Mouse (Mus musculus): ENCODE results near the gene Il5.

Gene Il5

GRCm38 (mm10) chr11:53742353-53742752 is 21.8 kb downstream of the Il5 start:
- in situ Hi-C loops (cut with MboI, MseI): no loop called here

- in situ Hi-C loops (cut with MboI, MseI): no loop called here
Measured at GRCm38 (mm10) chr11:53745260-53745659, 24.7 kb downstream of the Il5 start.

GRCm38 (mm10) chr11:53747985-53748384 is 27.4 kb downstream of the Il5 start:
- in situ Hi-C loops (cut with MboI, MseI): no loop called here

DNA sequence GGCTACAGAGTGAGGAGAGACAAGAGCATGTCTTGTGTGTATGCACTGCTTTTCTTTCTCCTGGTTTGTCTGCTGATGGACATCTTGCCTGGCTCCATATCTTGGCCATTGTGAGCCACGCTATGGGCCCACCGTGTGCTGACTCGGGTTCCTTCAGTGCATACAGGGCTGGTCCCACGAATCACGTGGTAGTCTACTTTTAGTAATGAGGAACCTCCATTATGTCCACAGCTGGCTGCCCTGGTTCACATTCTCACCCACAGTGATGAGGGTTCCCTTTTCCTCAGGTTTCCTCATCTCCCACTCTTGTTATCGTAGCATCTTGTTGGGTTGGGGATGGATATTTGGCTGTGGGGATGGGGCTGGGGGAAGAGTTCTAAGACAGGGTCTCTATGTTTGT is 28.0 kb downstream of the Il5 start:
- in situ Hi-C loops (cut with MboI, MseI): no loop called here

- in situ Hi-C loops (cut with MboI, MseI): no loop called here
Measured at GRCm38 (mm10) chr11:53749306-53749705, 28.7 kb downstream of the Il5 start.

DNA sequence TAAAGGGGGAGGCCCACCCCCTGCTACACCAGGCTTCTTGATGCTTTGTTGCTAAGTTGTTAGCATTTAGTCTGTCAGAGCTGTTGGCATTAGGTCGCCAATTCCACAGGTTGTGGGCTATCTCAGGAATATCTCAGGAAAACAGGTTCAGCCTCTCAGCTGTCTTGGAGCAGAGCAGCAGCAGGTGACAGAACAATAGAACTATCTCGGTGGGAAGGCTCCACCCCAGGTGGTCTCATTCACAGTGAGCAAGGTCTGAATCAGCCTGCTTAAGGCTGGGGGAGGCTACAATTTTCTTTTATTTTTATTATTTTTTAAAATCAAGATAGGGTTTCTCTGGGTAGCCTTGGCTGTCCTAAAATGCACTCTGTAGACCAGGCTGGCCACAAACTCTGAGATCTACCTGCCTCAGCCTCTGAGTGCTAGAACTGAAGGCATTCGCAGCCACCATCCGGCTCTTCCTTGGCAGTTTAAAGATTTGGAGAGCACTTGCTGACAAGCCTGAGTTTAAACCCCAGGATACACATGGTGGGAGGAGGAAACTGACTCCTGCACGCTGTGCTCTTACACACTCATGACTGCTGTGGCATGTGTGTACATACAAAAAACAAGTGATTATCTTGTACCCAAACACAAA is 29.2 kb downstream of the Il5 start:
- in situ Hi-C loops (cut with MboI, MseI): loop anchor here in 1 of 2 experiments (10.0 kb wide), 1 partner anchor 105 kb away; the partner anchor contains the start of gene Gm12216

DNA sequence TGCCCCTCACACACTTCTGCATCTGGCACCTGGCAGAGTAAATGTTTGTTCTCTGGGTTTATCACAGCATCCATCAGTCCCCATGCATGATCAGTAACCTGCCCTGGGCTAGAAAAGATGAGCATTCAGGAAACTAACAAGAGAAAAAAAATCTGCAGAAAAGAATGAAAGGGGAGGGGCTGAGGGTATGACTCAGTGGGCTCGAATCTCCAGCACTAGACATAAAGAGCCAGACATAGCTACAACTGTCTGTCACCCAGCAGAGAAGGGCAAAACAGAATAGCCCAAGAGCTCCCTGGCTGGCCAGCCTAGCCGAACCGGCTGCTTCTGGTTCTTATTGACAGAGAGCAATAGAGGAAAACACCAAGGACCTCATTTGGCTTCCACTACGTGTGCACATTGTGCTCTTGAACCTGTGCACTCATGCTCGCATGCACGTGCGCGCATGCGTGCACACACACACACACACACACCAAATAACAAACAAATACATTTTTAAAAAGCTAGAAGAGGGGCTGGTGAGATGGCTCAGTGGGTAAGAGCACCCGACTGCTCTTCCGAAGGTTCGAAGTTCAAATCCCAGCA is 34.5 kb downstream of the Il5 start:
- in situ Hi-C loops (cut with MboI, MseI): loop anchor here in 1 of 2 experiments (10.0 kb wide), 1 partner anchor 100 kb away; the partner anchor contains the start of gene Gm12216

DNA sequence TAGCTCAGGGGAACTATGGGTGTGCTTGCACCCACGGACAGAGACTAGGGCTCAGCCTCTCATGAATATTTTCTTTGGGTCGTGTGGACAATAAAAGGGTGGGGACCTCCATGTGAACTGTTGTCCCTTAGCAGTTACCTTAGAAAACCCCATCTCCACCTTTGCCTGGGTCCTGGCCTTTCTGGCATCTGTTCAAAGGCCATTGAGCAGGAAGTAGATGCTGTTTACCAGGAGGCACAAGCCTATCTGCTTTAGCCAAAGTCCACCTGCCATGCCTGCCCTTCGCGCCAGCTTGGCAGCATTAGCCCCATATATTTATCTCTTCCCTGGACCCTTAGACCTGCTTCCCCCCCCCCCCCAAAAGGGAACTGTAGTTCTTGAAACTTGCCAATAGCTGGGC is 37.0 kb downstream of the Il5 start:
- in situ Hi-C loops (cut with MboI, MseI): loop anchor here in 1 of 2 experiments (10.0 kb wide), 1 partner anchor 97 kb away; the partner anchor contains the start of gene Gm12216

GRCm38 (mm10) chr11:53758033-53758432 is 37.4 kb downstream of the Il5 start:
- in situ Hi-C loops (cut with MboI, MseI): loop anchor here in 1 of 2 experiments (10.0 kb wide), 1 partner anchor 97 kb away; the partner anchor contains the start of gene Gm12216

- in situ Hi-C loops (cut with MboI, MseI): loop anchor here in 1 of 2 experiments (10.0 kb wide), 1 partner anchor 96 kb away; the partner anchor contains the start of gene Gm12216
Measured at GRCm38 (mm10) chr11:53758791-53759351, 38.3 kb downstream of the Il5 start.

- in situ Hi-C loops (cut with MboI, MseI): loop anchor here (5.0 to 10.0 kb wide), 3 partner anchors 83 to 457 kb away; partner anchors contain the start of genes Gm12216 (in 1 of the 2) and Hspa4 (in 1 of the 2)
Measured at GRCm38 (mm10) chr11:53759545-53760406, 39.2 kb downstream of the Il5 start.

GRCm38 (mm10) chr11:53761284-53761683 is 40.7 kb downstream of the Il5 start:
- in situ Hi-C loops (cut with MboI, MseI): loop anchor here in 1 of 2 experiments (5.0 kb wide), 2 partner anchors 81 to 459 kb away; partner anchors contain the start of gene Hspa4

DNA sequence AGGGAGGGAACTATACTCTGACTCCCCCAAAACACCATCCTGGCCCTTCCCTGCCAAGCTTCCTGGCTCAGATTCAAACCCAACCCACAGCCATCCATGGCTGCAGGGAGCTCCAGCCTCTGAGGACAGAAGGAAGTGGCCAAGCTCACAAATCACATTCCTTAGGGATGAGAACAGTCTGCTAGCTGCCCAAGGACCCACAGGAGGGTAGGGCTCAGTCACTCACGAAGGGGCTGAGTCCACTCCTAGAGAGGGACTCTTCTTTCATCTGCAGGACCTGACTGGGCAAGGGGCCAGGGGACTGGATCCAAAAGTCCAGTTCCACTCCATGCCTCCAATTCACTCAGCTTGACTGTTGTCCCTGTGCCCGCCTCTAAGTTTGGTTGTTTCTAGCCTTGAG is 41.2 kb downstream of the Il5 start:
- in situ Hi-C loops (cut with MboI, MseI): loop anchor here in 1 of 2 experiments (5.0 kb wide), 2 partner anchors 80 to 460 kb away; partner anchors contain the start of gene Hspa4

GRCm38 (mm10) chr11:53762426-53762825 is 41.8 kb downstream of the Il5 start:
- in situ Hi-C loops (cut with MboI, MseI): loop anchor here in 1 of 2 experiments (5.0 kb wide), 2 partner anchors 80 to 460 kb away; partner anchors contain the start of gene Hspa4

DNA sequence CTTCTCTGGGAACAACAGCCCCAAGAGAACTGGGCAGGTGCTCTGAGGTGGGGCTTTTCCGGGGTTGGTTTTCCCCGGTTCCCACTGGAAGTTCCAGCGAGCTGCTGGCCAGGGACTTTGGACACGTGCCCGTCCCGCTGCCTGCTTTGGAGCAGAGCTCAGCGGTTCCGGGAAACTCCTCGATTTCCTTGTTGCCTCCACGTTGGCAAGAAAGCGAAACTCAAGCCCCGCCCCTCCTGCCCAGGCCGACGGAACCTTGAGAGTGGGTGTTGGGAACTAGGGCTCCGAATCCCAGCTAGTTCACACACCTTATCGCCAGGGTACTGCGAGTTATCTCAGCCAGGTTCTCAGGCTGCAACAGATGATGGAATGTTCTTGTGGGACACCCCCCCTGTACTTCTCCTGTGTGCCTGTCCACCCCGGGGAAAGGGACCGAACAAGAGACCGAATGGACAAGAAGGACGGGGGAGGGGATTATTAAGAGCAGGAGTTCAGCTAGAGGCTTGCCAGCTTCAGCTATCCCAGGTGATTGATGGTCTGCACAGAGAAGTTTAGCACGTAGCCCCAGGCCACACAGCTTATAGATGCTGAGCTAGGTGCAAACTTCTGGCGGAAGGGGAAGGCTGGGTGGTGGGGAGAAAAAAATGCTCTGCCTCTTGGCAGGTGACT is 42.4 kb downstream of the Il5 start:
- in situ Hi-C loops (cut with MboI, MseI): loop anchor here in 1 of 2 experiments (5.0 kb wide), 2 partner anchors 79 to 461 kb away; partner anchors contain the start of gene Hspa4

- in situ Hi-C loops (cut with MboI, MseI): loop anchor here in 1 of 2 experiments (5.0 kb wide), 2 partner anchors 79 to 461 kb away; partner anchors contain the start of gene Hspa4
Measured at GRCm38 (mm10) chr11:53763496-53764140, 43.0 kb downstream of the Il5 start.

DNA sequence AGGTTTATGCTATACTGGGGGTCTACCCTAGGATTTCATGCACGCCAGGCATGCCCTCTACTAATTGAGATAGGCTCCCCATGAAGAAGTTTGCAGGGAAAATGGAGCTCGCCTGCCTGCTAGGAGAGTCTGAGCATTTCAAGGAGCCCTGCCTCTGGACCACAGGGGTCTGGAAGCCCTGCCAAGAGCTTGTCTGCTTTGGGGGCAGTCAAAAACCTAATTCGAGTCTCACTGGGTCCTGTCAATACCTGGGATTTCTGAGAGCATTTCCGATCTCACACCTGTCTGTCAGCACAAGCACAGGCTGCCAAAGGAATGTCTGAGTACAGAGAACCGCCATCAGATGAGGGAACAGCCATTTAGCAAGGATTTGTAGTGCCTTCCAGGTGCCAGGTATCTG is 44.0 kb downstream of the Il5 start:
- in situ Hi-C loops (cut with MboI, MseI): loop anchor here in 1 of 2 experiments (5.0 kb wide), 2 partner anchors 78 to 462 kb away; partner anchors contain the start of gene Hspa4

DNA sequence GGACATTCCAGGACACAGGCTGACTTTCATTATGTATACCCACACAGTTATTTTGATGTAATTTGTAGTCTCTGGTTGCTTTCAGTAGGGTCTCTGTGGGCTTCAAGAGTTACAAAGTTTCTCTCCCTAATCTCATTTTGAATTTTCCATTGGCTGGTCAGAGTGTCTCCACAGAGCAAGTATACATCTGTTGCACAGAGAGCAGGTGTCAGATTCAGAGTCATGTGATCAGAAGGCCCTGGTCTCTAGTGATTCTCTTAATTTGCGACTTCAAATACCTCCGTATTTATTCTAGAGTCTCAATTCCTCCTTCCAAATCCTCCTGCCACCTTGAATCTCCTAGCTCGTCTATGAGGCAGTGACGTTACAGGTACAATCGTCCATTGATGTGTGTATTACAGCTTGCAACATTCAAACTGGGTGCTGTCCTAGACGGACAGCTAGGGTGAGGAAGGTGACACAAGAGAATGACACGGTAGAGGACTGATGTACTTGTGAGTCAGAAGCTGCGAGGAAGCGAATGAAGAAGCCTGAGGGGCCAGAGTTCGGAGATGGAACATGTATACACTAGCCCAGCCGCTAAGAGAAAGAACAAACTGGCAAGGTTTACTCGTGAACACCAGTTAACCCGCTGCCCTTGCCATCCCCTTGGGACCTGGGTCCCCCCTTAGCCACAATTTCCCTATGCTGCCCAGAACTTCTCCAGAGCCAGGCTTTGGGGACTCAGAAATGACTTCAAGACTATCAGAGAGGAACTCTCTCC is 48.0 kb downstream of the Il5 start:
- in situ Hi-C loops (cut with MboI, MseI): no loop called here

DNA sequence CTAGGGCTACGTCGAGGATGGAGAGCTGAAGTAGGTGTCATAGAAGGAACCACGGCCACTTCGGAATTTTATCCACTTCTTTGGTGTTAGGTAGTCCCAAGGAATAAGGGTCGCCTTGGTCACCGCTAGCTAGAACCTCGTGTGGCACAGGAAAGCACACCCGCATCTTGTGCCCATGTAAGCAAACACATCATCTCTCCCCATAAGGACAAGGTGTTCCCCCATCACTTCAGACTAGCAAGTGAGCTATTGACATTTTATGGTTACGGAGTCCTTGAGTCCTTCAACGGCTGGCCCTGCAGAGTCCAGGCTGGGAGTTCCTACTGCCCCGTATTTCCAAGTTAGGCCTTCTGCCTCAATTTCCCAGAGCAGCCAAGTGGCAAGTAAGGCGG is 48.6 kb downstream of the Il5 start:
- in situ Hi-C loops (cut with MboI, MseI): no loop called here

All from T-helper 17 cell (primary cell).